Mouse (Mus musculus): Measurements from ENCODE around the gene Ear6. TPM values are rescaled to one million over a fixed set of nuclear protein-coding genes. Genes with fewer than 3 reads are reported as not detected.

The Ear6 gene
- polyA plus RNA-seq, 1 experiment, result not detected

GRCm38 (mm10) chr14:51892191-51892939 lies 38.9 kb downstream of the Ear6 start, which contains the start of gene Slc39a2:
Gene Slc39a2 (plus strand): TSS chr14:51892889.
- no peaks in the 10 kb centered on the region for H3K27me3 ChIP-seq (ENCODE audit: control insufficient read depth, insufficient read depth, insufficient read length)
- no peaks in the 10 kb centered on the region for H3K36me3 ChIP-seq (ENCODE audit: control insufficient read depth, insufficient read depth)
- H3K4me2 ChIP-seq (ENCODE audit: low read depth), result no peak within 1 kb of the TSS
- H3ac ChIP-seq (ENCODE audit: control insufficient read depth, insufficient read length), result no peak within 1 kb of the TSS
- H3K79me2 ChIP-seq (ENCODE audit: control insufficient read depth, insufficient read depth), result no peaks in the 10 kb centered on the region
- TF ChIP-seq TCF12 (IDR thresholded peaks at IDR 0.05; ENCODE audit: insufficient read depth, poor library complexity, severe bottlenecking) (no peak), POLR2AphosphoS2 (IDR thresholded peaks at IDR 0.05; ENCODE audit: insufficient read length, low read depth) (no peak), USF1 (IDR thresholded peaks at IDR 0.05; ENCODE audit: low read depth) (no peak), MYOG (IDR thresholded peaks at IDR 0.05; ENCODE audit: control insufficient read depth in 1 of 3, insufficient read depth in 1 of 3, insufficient read length in 2 of 3, low read depth in 2 of 3) (no peak), REST (IDR thresholded peaks at IDR 0.05; ENCODE audit: insufficient read depth, insufficient read length) (no peak), TCF3 (IDR thresholded peaks at IDR 0.05; ENCODE audit: insufficient read length, low read depth) (no peak), CEBPB (IDR thresholded peaks at IDR 0.05; ENCODE audit: insufficient read depth, poor library complexity, severe bottlenecking) (no peak), MYOD1 (IDR thresholded peaks at IDR 0.05; ENCODE audit: control insufficient read depth in 1 of 3, insufficient read length in 2 of 3, low read depth in 2 of 3) (no peak)
- no peak within 1 kb of the TSS for H3K4me3 ChIP-seq

GRCm38 (mm10) chr14:51893094-51893794 lies 39.7 kb downstream of the Ear6 start:
- TF ChIP-seq TCF3 (IDR thresholded peaks at IDR 0.05; ENCODE audit: insufficient read length, low read depth) (no peak), MYOD1 (IDR thresholded peaks at IDR 0.05; ENCODE audit: control insufficient read depth in 1 of 3, insufficient read length in 2 of 3, low read depth in 2 of 3) (no peak), USF1 (IDR thresholded peaks at IDR 0.05; ENCODE audit: low read depth) (no peak), MYOG (IDR thresholded peaks at IDR 0.05; ENCODE audit: control insufficient read depth in 1 of 3, insufficient read depth in 1 of 3, insufficient read length in 2 of 3, low read depth in 2 of 3) (no peak), MAX (IDR thresholded peaks at IDR 0.05; ENCODE audit: low read depth) (no peak), REST (IDR thresholded peaks at IDR 0.05; ENCODE audit: insufficient read depth, insufficient read length) (no peak), CEBPB (IDR thresholded peaks at IDR 0.05; ENCODE audit: insufficient read depth, poor library complexity, severe bottlenecking) (no peak), TCF12 (IDR thresholded peaks at IDR 0.05; ENCODE audit: insufficient read depth, poor library complexity, severe bottlenecking) (no peak), SRF (IDR thresholded peaks at IDR 0.05; ENCODE audit: control insufficient read depth, insufficient read length, low read depth) (no peak), E2F4 (IDR thresholded peaks at IDR 0.05; ENCODE audit: insufficient read depth) (no peak), POLR2AphosphoS2 (IDR thresholded peaks at IDR 0.05; ENCODE audit: insufficient read length, low read depth) (no peak), POLR2A (IDR thresholded peaks at IDR 0.05; ENCODE audit: insufficient read length, low read depth) (no peak)
- Histone ChIP-seq H3K79me2 (ENCODE audit: control insufficient read depth, insufficient read depth) (no peaks in the 10 kb centered on the region), H3ac (ENCODE audit: control insufficient read depth, insufficient read length) (no peak overlapping the region), H3K4me3 (no peak overlapping the region), H3K36me3 (ENCODE audit: control insufficient read depth, insufficient read depth) (no peaks in the 10 kb centered on the region), H3K27me3 (ENCODE audit: control insufficient read depth, insufficient read depth, insufficient read length) (no peaks in the 10 kb centered on the region), H3K4me2 (ENCODE audit: low read depth) (no peak overlapping the region)

GRCm38 (mm10) chr14:51893809-51894208 lies 40.3 kb downstream of the Ear6 start:
- no peaks in the 10 kb centered on the region for H3K79me2 ChIP-seq (ENCODE audit: control insufficient read depth, insufficient read depth)
- TF ChIP-seq MYOD1 (IDR thresholded peaks at IDR 0.05; ENCODE audit: control insufficient read depth in 1 of 3, insufficient read length in 2 of 3, low read depth in 2 of 3) (no peak), TCF3 (IDR thresholded peaks at IDR 0.05; ENCODE audit: insufficient read length, low read depth) (no peak), CEBPB (IDR thresholded peaks at IDR 0.05; ENCODE audit: insufficient read depth, poor library complexity, severe bottlenecking) (no peak), MAX (IDR thresholded peaks at IDR 0.05; ENCODE audit: low read depth) (no peak), POLR2AphosphoS2 (IDR thresholded peaks at IDR 0.05; ENCODE audit: insufficient read length, low read depth) (no peak), MYOG (IDR thresholded peaks at IDR 0.05; ENCODE audit: control insufficient read depth in 1 of 3, insufficient read depth in 1 of 3, insufficient read length in 2 of 3, low read depth in 2 of 3) (no peak), SRF (IDR thresholded peaks at IDR 0.05; ENCODE audit: control insufficient read depth, insufficient read length, low read depth) (no peak), E2F4 (IDR thresholded peaks at IDR 0.05; ENCODE audit: insufficient read depth) (no peak), USF1 (IDR thresholded peaks at IDR 0.05; ENCODE audit: low read depth) (no peak), POLR2A (IDR thresholded peaks at IDR 0.05; ENCODE audit: insufficient read length, low read depth) (no peak), REST (IDR thresholded peaks at IDR 0.05; ENCODE audit: insufficient read depth, insufficient read length) (no peak), TCF12 (IDR thresholded peaks at IDR 0.05; ENCODE audit: insufficient read depth, poor library complexity, severe bottlenecking) (no peak)
- H3ac ChIP-seq (ENCODE audit: control insufficient read depth, insufficient read length), result no peak overlapping the region
- no peak overlapping the region for H3K4me2 ChIP-seq (ENCODE audit: low read depth)
- no peaks in the 10 kb centered on the region for H3K36me3 ChIP-seq (ENCODE audit: control insufficient read depth, insufficient read depth)
- no peaks in the 10 kb centered on the region for H3K27me3 ChIP-seq (ENCODE audit: control insufficient read depth, insufficient read depth, insufficient read length)
- no peak overlapping the region for H3K4me3 ChIP-seq

GRCm38 (mm10) chr14:51895071-51895470 lies 41.6 kb downstream of the Ear6 start:
- no peaks in the 10 kb centered on the region for H3K27me3 ChIP-seq (ENCODE audit: control insufficient read depth, insufficient read depth, insufficient read length)
- H3K4me3 ChIP-seq, result no peak overlapping the region
- no peaks in the 10 kb centered on the region for H3K79me2 ChIP-seq (ENCODE audit: control insufficient read depth, insufficient read depth)
- TF ChIP-seq USF1 (IDR thresholded peaks at IDR 0.05; ENCODE audit: low read depth) (no peak), POLR2A (IDR thresholded peaks at IDR 0.05; ENCODE audit: insufficient read length, low read depth) (no peak), TCF12 (IDR thresholded peaks at IDR 0.05; ENCODE audit: insufficient read depth, poor library complexity, severe bottlenecking) (no peak), TCF3 (IDR thresholded peaks at IDR 0.05; ENCODE audit: insufficient read length, low read depth) (no peak), MAX (IDR thresholded peaks at IDR 0.05; ENCODE audit: low read depth) (no peak), MYOG (IDR thresholded peaks at IDR 0.05; ENCODE audit: control insufficient read depth in 1 of 3, insufficient read depth in 1 of 3, insufficient read length in 2 of 3, low read depth in 2 of 3) (no peak), MYOD1 (IDR thresholded peaks at IDR 0.05; ENCODE audit: control insufficient read depth in 1 of 3, insufficient read length in 2 of 3, low read depth in 2 of 3) (no peak), POLR2AphosphoS2 (IDR thresholded peaks at IDR 0.05; ENCODE audit: insufficient read length, low read depth) (no peak), CEBPB (IDR thresholded peaks at IDR 0.05; ENCODE audit: insufficient read depth, poor library complexity, severe bottlenecking) (no peak), SRF (IDR thresholded peaks at IDR 0.05; ENCODE audit: control insufficient read depth, insufficient read length, low read depth) (no peak), E2F4 (IDR thresholded peaks at IDR 0.05; ENCODE audit: insufficient read depth) (no peak), REST (IDR thresholded peaks at IDR 0.05; ENCODE audit: insufficient read depth, insufficient read length) (no peak)
- no peak overlapping the region for H3ac ChIP-seq (ENCODE audit: control insufficient read depth, insufficient read length)
- no peaks in the 10 kb centered on the region for H3K36me3 ChIP-seq (ENCODE audit: control insufficient read depth, insufficient read depth)
- no peak overlapping the region for H3K4me2 ChIP-seq (ENCODE audit: low read depth)
